Mouse (Mus musculus) megakaryocyte-erythroid progenitor cell, adult 5-6 weeks (primary cell): ENCODE measurements at regions not wholly inside any gene's neighbourhood (a gene's known extent, or its start where the extent isn't known, plus 50 kb on each side); places are given as distances from the start of the nearest gene placed in this dataset.
A peak's percentile ranks its signal among the peaks of the same experiment; 100 is the strongest.

Experiments
- ATAC-seq: replicated peaks from 2 replicates; pipeline ENCODE4 v1.8.0; 2016; ENCODE audit warnings: mild to moderate bottlenecking, inconsistent platforms; ENCODE audit not compliant: severe bottlenecking, poor library complexity, low FRiP score, low TSS enrichment

- ATAC-seq, result peak; percentile 94
Observed at GRCm38 (mm10) chr12:54288747-54289146, 85.1 kb upstream of the Egln3 start.

- ATAC-seq, result no peak
Observed at GRCm38 (mm10) chr12:54288041-54288502, 84.4 kb upstream of the Egln3 start.

GRCm38 (mm10) chr12:54286911-54287819 lies 83.5 kb upstream of the Egln3 start:
- no peak for ATAC-seq

- ATAC-seq, result peak; percentile 59; the same call in 1 of the 2 replicates
Observed at GRCm38 (mm10) chr12:54283646-54284045, 80.0 kb upstream of the Egln3 start.

DNA sequence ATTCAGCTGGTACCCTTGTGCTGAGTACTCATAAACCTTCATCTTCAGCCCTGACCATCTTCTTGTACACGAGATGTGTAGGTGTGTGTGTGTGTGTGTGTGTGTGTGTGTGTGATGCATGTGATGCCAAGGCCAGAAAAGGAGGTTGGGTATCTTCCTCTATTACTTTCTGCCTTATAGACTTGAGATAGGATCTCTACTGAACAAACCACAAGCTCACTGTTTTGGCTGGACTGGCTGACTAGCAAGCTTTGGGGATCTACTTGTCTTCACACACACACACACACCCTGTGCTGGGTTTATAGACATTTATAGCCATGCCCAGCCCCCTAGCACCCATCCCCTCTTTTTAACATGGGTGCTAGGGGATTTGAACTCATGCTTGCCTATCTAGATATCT lies 79.4 kb upstream of the Egln3 start:
- no peak; the same call in 1 of the 2 replicates for ATAC-seq

DNA sequence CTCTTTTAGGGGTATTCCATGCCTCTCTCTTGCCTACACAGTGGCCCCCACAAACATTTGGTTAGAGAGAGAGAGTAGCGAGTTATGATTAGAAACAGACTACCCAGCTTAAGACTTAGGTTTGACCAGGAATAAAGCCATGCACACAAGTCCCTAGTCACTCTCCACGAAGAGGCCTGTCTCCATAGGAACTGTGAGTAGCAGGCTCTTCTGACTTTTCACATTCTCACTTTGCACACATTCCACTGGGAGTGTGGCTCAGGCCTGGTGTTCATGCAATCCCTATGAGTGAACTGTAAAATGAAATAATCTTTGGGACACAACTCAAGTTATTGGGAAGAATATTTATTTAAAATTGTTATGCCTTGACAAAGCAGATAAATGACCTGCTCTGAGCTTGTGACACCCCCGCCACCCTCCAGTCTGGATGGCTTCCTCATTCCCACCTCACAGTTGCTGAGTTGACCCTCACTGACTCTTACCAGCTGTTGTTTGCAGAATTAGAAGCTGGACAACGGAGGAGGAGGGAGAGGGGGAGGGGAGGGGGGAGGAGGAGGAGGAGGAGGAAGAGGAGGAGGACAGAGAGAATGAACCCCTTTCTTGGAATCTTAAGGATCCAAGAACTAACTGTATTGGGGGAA lies 78.7 kb upstream of the Egln3 start:
- ATAC-seq, result no peak

- ATAC-seq, result no peak
Observed at GRCm38 (mm10) chr12:54280457-54280856, 76.8 kb upstream of the Egln3 start.

- ATAC-seq, result no peak
Observed at GRCm38 (mm10) chr12:54280001-54280400, 76.3 kb upstream of the Egln3 start.

DNA sequence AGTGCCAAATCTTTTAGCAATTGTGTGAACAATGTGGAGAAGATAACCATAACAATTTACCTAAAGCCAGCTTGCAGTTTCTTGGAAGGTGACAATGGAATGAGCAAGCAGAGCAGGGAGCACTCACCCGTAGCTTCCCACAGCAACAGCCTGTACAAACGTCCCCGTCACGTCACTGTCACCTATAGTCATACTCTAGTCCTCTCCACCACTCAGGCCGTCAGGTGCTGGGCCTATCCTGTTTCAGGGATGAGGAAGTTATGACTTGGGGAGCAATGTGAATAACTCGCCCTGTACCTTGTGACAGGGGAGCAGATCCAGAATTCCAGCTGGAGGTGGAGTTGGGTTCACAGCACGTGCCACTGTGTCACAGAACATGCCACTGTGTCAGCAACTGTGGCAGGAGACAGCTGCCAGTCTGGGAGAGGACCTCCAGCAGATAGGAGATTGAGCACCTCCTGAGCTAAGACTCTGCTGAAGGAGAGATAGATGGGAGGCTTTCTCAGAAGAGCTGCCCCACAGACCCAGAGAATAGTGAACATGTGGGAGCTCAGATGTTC lies 73.4 kb upstream of the Egln3 start:
- no peak for ATAC-seq

GRCm38 (mm10) chr12:54273506-54273905 lies 69.8 kb upstream of the Egln3 start:
- no peak for ATAC-seq

GRCm38 (mm10) chr12:54272696-54273095 lies 69.0 kb upstream of the Egln3 start:
- no peak for ATAC-seq

DNA sequence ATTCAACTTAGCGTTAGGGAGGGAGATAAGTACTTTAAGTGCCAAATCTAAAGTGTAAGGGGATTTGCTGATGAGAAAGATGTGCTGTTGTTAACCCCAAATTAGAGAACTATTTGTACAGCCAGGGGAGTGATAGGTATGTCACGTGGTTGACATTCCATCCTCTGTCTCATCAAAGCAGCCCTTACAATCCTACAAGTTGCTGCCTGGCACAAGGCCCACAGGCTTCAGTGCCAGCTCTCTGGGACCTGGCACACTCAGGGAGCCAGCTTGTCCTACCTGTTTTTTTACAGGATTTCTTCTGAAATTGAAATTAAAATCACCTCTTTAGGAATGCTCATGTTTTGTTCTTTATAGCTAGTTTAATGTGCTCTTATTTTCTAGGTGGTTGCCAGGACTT lies 68.6 kb upstream of the Egln3 start:
- no peak for ATAC-seq

DNA sequence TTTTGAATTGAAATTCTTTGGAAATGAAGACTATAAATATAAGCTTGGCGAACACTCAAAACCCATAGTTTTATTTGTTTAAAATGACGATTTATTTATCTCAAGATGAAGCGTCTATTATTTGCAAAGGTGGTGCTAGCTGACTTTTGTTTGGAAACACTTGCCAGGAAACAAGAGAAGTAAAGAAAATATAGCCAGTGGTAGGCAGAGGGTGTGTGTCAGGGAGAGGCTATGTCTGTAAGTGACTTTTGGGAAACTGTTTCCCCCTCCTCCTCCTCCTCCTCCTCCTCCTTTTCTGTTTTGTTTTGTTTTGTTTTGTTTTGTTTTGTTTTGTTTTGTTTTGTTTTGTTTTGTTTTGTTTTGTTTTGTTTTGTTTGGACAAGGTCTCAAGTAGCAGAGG lies 62.2 kb upstream of the Egln3 start:
- no peak for ATAC-seq

- ATAC-seq, result no peak
Observed at GRCm38 (mm10) chr12:54264893-54265835, 61.5 kb upstream of the Egln3 start.

DNA sequence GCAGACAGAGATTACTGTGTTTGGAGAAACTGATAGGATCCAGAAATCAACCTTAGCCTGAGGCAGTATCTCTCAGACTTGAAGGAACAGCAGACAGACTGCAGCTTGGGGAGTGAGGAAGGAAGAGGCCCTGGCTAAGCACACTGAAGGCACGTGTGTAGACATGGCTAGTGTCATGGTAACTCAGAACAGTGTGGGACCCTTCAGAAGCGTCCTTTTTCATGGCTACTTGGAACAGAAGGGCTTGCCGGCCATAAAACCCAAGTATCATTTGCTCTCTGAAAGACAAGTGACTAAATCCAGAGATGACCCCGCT lies 60.7 kb upstream of the Egln3 start:
- peak; percentile 30; the same call in 1 of the 2 replicates for ATAC-seq

DNA sequence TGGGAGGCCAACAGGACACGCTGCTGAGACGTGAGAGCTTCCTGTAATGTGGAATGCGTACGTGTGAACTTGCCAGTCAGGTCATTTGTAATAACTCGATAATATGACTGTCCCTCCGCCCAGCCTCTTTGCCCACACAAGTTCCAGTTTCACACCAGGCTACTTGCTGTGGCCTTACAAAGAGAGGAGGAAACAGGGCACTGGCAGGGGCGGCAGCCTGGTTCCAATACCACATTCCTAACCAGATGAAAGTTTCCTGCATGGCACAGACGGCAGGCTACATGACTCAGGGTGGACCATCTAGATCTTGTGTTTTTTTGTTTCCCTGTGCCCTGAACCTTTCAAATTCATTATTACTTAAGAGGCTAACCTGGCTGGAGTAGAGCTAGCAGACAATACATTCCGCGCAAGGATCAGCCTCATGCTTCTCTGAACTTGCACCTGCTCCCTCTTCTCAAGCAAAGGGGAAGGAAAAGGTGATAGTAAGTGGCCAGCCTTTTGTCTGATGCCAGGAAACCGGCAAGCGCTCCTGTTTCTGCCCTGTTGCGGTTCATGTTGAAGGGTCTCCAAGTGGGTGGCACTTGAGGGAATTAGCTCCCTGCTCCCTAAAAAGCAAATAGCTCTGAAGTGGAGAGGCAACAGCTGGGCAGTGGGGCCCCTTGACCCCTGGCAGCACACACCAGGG lies 60.2 kb upstream of the Egln3 start:
- ATAC-seq, result no peak

DNA sequence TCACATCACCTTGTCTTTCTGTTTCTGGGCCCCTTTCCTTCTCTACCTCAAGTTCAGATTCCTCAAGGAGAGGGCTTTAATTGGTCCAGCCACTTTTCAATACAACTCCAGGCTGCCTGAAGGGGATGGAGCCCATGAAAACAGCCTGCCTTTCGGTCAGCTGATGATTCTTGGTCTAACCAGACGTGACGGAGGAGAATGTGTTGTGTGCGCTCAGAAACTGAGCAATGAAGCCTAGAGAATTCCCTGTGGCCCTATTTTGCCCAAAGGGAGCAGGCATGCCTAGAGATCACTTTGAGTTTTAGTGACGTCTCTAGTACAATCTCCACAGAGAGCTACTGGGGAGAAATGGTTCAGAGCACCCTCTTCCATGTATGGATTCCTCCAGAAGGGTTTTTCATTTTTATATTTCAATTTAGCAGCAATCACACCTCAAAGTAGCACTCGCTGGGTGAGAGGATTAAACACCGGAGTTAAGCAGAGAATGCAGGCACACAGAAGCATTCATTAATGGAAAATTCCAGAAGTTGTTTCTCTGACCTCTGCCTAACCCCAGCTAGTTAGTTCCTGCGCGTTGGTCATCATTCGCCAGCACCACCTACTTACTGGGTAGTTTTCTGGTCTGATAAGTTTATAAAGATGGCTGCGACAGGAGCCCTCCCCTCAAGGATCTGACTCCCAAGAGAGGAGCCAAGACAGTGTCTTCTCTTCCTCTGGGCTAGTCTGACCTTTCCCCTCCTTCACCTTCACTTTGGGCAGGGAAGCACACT lies 58.8 kb upstream of the Egln3 start:
- no peak for ATAC-seq

DNA sequence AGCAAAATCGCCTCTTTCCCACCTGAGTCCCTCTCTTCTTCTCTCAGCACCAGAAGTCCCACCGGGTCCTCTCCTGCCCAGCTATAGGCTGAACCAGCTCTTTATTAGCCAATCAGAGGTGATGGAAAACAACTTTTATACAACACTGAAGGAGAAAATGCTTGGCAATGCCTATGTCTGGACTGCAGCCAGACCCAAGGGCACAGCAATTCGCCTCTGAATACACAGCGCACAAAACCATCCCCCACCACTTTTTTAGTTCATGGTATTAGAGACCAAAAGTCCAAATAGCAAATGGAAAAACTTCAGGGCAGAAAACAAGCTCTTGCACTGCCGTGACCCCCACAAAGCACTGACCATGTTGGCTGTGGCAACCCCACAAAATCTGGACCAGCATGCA lies 57.8 kb upstream of the Egln3 start:
- no peak for ATAC-seq
